Mouse (Mus musculus): ENCODE results near the gene Taar8c. TPM values are rescaled to one million over a fixed set of nuclear protein-coding genes. Genes with fewer than 3 reads are reported as not detected.
"Not testable (repeated sequence)": the region's sequence is repeated elsewhere in the genome, so short reads cannot be mapped to it uniquely, and the experiment has no call there.

The Taar8c gene
- total RNA-seq, 2 experiments from 2014 or later, result not detected

DNA sequence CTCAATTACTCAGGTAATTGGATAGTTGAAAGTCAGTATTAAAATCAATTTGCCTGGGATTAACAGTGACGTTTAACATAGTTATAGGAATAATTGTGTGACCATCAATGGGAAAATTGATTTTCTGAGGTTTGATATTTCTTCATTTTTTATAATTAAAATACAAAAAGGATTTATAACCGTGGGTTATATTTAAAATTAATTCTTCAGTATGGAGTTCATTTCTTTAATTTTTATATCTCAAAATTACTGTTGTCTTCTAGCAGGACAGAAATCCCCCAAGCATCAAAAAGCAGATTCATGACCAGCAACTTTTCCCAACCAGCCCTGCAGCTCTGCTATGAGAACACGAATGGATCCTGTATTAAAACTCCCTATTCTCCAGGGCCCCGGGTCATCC, 25.5 kb downstream of the Taar8c start, which contains the start of gene Taar8a:
TSS of gene Taar8a (plus strand) at position 301 of the 400 bp plus-strand sequence.
- intact Hi-C loops (cut with DNase I); DNase-seq (ENCODE audit: low spot score): not testable (repeated sequence)

DNA sequence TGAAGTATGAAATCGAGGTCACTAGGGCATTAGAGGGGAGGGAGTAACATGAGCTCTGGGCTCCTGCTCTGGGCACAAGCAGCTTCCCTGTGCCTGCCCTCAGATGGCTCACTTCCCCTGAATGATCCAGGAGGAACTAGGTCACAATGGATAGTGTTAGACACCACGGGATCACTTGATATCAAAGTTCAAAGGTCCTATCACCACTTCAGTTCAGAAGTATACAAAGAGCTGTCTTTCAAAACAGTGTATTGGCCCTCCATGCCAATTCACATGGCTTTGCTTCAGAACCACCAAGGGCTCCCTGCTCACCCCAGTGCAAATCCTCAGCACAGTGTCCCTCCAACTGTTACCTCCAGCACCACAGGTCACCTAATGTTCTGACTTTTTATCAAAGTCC, 27.0 kb downstream of the Taar8c start:
- DNase-seq (ENCODE audit: low spot score); intact Hi-C loops (cut with DNase I): not testable (repeated sequence)

DNA sequence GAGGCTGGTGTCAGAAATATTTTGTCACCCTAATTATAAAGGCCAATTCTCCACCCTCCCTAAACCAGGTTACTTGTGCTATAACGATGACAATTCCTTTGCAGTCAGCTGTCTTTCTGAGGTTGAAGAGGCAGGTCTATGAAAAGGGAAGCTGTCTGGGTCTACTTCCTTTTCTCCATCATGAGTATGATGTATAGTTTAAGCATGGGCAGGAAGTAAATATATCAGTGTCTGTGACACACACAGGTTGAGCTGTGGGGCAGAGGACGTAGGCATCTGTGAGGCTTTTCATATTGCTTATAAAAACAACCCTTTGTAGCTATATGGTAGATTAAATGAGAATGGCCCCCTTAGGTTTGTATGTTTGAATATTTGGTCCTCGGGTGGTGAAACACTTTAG, 42.7 kb downstream of the Taar8c start:
- intact Hi-C loops (cut with DNase I), result no loop called here
- no peak for DNase-seq (ENCODE audit: low spot score)

DNA sequence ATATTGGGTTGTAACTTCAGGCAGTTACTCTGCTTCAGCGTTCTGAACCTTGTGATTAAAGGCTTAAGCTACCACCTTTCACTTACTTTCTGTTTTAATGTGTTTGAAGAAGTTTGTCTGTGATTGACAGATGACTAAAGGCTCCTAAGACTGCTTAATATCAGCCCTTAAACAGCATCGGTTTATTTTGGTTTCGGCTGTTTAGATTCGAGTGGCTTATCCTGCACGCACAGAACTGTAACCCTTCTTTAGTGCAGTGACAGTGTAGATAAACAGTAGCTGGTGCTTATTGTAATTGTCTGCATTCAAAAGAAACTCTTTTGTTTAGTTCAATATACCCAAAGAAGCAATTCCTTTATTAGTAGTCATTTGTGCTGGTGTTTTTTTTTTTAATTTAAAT, 49.7 kb downstream of the Taar8c start:
- no peak for DNase-seq (ENCODE audit: low spot score)
- intact Hi-C loops (cut with DNase I), result no loop called here

Other genes starting within 250 kb of the Taar8c start
- under 1 TPM; 0.31 to 0.56 TPM for gene Vnn1, start 207.2 kb downstream of the Taar8c start, total RNA-seq (2021)
- gene Taar1, start 181.6 kb downstream of the Taar8c start, total RNA-seq (2021), result not detected
- not detected for gene Taar2, start 163.3 kb downstream of the Taar8c start, total RNA-seq (2021)
- gene Taar3, start 152.4 kb downstream of the Taar8c start, total RNA-seq (2021), result not detected
- not detected for gene Taar4, start 141.4 kb downstream of the Taar8c start, total RNA-seq (2021)
- not detected for gene Taar5, start 131.2 kb downstream of the Taar8c start, total RNA-seq (2021)
- not detected for gene Taar6, start 116.3 kb downstream of the Taar8c start, total RNA-seq (2021)
- not detected for gene Taar7a, start 108.4 kb downstream of the Taar8c start, total RNA-seq (2021)
- gene Taar7b, start 102.0 kb downstream of the Taar8c start, total RNA-seq (2021), result not detected
- not detected for gene Taar7d, start 74.7 kb downstream of the Taar8c start, total RNA-seq (2021)
- not detected for gene Taar7e, start 64.3 kb downstream of the Taar8c start, total RNA-seq (2021)
- gene Taar7f, start 52.4 kb downstream of the Taar8c start, total RNA-seq (2021), result not detected
- gene Taar8a, start 25.4 kb downstream of the Taar8c start, total RNA-seq (2021), result not detected
- gene Taar8b, start 9.6 kb downstream of the Taar8c start, total RNA-seq (2021), result not detected
- gene Taar9, start 7.6 kb upstream of the Taar8c start, total RNA-seq (2021), result not detected
- gene Stx7, start 47.4 kb upstream of the Taar8c start, total RNA-seq (2021), result 10 to 100 TPM; 41.5 to 47.2 TPM
- 1 to 10 TPM in 1 of 2 experiments, under 1 TPM in 1; 0.28 to 1.0 TPM for gene Moxd1, start 121.6 kb upstream of the Taar8c start, total RNA-seq (2021)